Mouse (Mus musculus) limb, embryonic 12.5 days (tissue): ENCODE measurements around the gene Tmem247. TPM values are rescaled to one million over a fixed set of nuclear protein-coding genes. Genes with fewer than 3 reads are reported as not detected.

Experiments used
- ATAC-seq: fragments of 200-750 bp; cut with Nextera tagmentation; 2 replicates; pipeline ENCODE4 v1.8.0; 2017; ENCODE audit warnings: low read depth, moderate TSS enrichment; ENCODE audit not compliant: insufficient number of reproducible peaks, insufficient read depth, low FRiP score, low TSS enrichment
- H3K27ac ChIP-seq: fragments of 300-500 bp; sonication (generic); 2 replicates; pipeline ENCODE4 v1.5.1; 2016; ENCODE audit warnings: mild to moderate bottlenecking, moderate library complexity
- H3K27me3 ChIP-seq: fragments of 300-500 bp; sonication (generic); 2 replicates; pipeline ENCODE4 v1.6.1; 2016; ENCODE audit warnings: mild to moderate bottlenecking, moderate library complexity
- H3K36me3 ChIP-seq: fragments of 300-500 bp; sonication (generic); 2 replicates; pipeline ENCODE4 v1.6.1; 2016; ENCODE audit warnings: mild to moderate bottlenecking, moderate library complexity
- H3K4me1 ChIP-seq: fragments of 300-500 bp; sonication (generic); replicated peaks from 2 replicates; pipeline ENCODE4 v1.6.1; 2016
- H3K4me2 ChIP-seq: fragments of 300-500 bp; sonication (generic); 2 replicates; pipeline ENCODE4 v1.6.1; 2016; ENCODE audit warnings: mild to moderate bottlenecking, moderate library complexity
- H3K4me3 ChIP-seq: fragments of 300-500 bp; sonication (generic); replicated peaks from 2 replicates; pipeline ENCODE4 v1.5.1; 2016; ENCODE audit warnings: mild to moderate bottlenecking
- H3K9ac ChIP-seq: fragments of 300-500 bp; sonication (generic); replicated peaks from 2 replicates; pipeline ENCODE4 v1.6.1; 2016; ENCODE audit warnings: mild to moderate bottlenecking, moderate library complexity
- H3K9me3 ChIP-seq: fragments of 300-500 bp; sonication (generic); 2 replicates; pipeline ENCODE4 v1.6.1; 2016; ENCODE audit warnings: mild to moderate bottlenecking, moderate library complexity
- WGBS: fragments of 180-500 bp; shearing (Covaris S2); methylation state at CpG from one replicate; pipeline ENCODE4 v1.1.7; 2016; 5-methylcytosine and 5-hydroxymethylcytosine counted together
- polyA plus RNA-seq: library from polyadenylated mRNA; unstranded; fragments of >200 nt; fragmentation: Nextera tagmentation; extraction: Ambion mirVana; gene quantifications from 2 replicates; pipeline ENCODE4 v1.2.1, GENCODE M21; 2016

Tmem247 gene
- polyA plus RNA-seq, 1 experiment from 2014 or later = not detected

- Histone ChIP-seq H3K27ac (no peak overlapping the region), H3K4me1 (peaks cover 14% of the 10 kb centered on the region), H3K4me2 (no peak overlapping the region), H3K36me3 (no peaks in the 10 kb centered on the region), H3K27me3 (peaks cover 11% of the 10 kb centered on the region), H3K9me3 (no peaks in the 10 kb centered on the region), H3K9ac (no peak overlapping the region), H3K4me3 (no peak overlapping the region)
- 86% methylated on average over 14 of the region's 14 CpGs for WGBS
- no peak for ATAC-seq
Observed at GRCm38 (mm10) chr17:86902399-86903067, 14.6 kb upstream of the Tmem247 start.

GRCm38 (mm10) chr17:86903596-86903995 lies 13.6 kb upstream of the Tmem247 start:
- H3K4me3 ChIP-seq = no peak overlapping the region
- no peaks in the 10 kb centered on the region for H3K36me3 ChIP-seq
- no peak for ATAC-seq
- 30% methylated on average over 7 of the region's 7 CpGs for WGBS
- peaks cover 15% of the 10 kb centered on the region for H3K27me3 ChIP-seq
- H3K4me1 ChIP-seq = peaks cover 14% of the 10 kb centered on the region
- no peak overlapping the region for H3K4me2 ChIP-seq
- no peak overlapping the region for H3K9ac ChIP-seq
- H3K27ac ChIP-seq = no peak overlapping the region
- no peaks in the 10 kb centered on the region for H3K9me3 ChIP-seq

GRCm38 (mm10) chr17:86904206-86904605 lies 12.9 kb upstream of the Tmem247 start:
- Histone ChIP-seq H3K4me2 (no peak overlapping the region), H3K4me1 (peaks cover 14% of the 10 kb centered on the region), H3K36me3 (no peaks in the 10 kb centered on the region), H3K9ac (no peak overlapping the region), H3K27ac (no peak overlapping the region), H3K4me3 (no peak overlapping the region), H3K27me3 (peaks cover 15% of the 10 kb centered on the region), H3K9me3 (no peaks in the 10 kb centered on the region)
- ATAC-seq = no peak
- WGBS = 81% methylated on average over 3 of the region's 3 CpGs

GRCm38 (mm10) chr17:86905297-86906135 lies 11.6 kb upstream of the Tmem247 start:
- WGBS = 27% methylated on average over 19 of the region's 19 CpGs
- Histone ChIP-seq H3K4me2 (peak overlapping the region; percentile 44), H3K4me1 (peaks cover 14% of the 10 kb centered on the region), H3K36me3 (no peaks in the 10 kb centered on the region), H3K9ac (no peak overlapping the region), H3K27me3 (peaks cover 15% of the 10 kb centered on the region), H3K27ac (peak overlapping the region; percentile 66), H3K4me3 (no peak overlapping the region), H3K9me3 (no peaks in the 10 kb centered on the region)
- ATAC-seq = no peak

- H3K4me1 ChIP-seq = peaks cover 14% of the 10 kb centered on the region
- H3K36me3 ChIP-seq = no peaks in the 10 kb centered on the region
- no peak overlapping the region for H3K4me3 ChIP-seq
- no peak for ATAC-seq
- H3K9ac ChIP-seq = no peak overlapping the region
- 5% methylated on average over 9 of the region's 9 CpGs for WGBS
- H3K9me3 ChIP-seq = no peaks in the 10 kb centered on the region
- H3K27me3 ChIP-seq = peaks cover 15% of the 10 kb centered on the region
- H3K4me2 ChIP-seq = peak overlapping the region; percentile 44
- H3K27ac ChIP-seq = peak overlapping the region; percentile 66
Observed at GRCm38 (mm10) chr17:86906136-86906461, 11.0 kb upstream of the Tmem247 start.

GRCm38 (mm10) chr17:86906601-86907000 lies 10.5 kb upstream of the Tmem247 start:
- Histone ChIP-seq H3K36me3 (no peaks in the 10 kb centered on the region), H3K9ac (no peak overlapping the region), H3K4me1 (peaks cover 14% of the 10 kb centered on the region), H3K9me3 (no peaks in the 10 kb centered on the region), H3K27me3 (peaks cover 15% of the 10 kb centered on the region), H3K4me2 (no peak overlapping the region), H3K27ac (no peak overlapping the region), H3K4me3 (no peak overlapping the region)
- WGBS = 38% methylated on average over 6 of the region's 6 CpGs
- ATAC-seq = no peak

- Histone ChIP-seq H3K36me3 (no peaks in the 10 kb centered on the region), H3K4me2 (no peak overlapping the region), H3K27ac (no peak overlapping the region), H3K27me3 (peaks cover 15% of the 10 kb centered on the region), H3K9me3 (no peaks in the 10 kb centered on the region), H3K4me1 (peaks cover 14% of the 10 kb centered on the region), H3K4me3 (no peak overlapping the region), H3K9ac (no peak overlapping the region)
- WGBS = 89% methylated on average over 3 of the region's 3 CpGs
- ATAC-seq = no peak
Observed at GRCm38 (mm10) chr17:86907092-86907491, 10.1 kb upstream of the Tmem247 start.

GRCm38 (mm10) chr17:86908316-86908715 lies 8.8 kb upstream of the Tmem247 start:
- peaks cover 14% of the 10 kb centered on the region for H3K4me1 ChIP-seq
- H3K9me3 ChIP-seq = no peaks in the 10 kb centered on the region
- ATAC-seq = no peak
- no peak overlapping the region for H3K4me2 ChIP-seq
- H3K27me3 ChIP-seq = peaks cover 15% of the 10 kb centered on the region
- H3K9ac ChIP-seq = no peak overlapping the region
- H3K4me3 ChIP-seq = no peak overlapping the region
- 70% methylated on average over 8 of the region's 8 CpGs for WGBS
- H3K36me3 ChIP-seq = no peaks in the 10 kb centered on the region
- H3K27ac ChIP-seq = no peak overlapping the region

- H3K27ac ChIP-seq = no peak overlapping the region
- peaks cover 11% of the 10 kb centered on the region for H3K4me1 ChIP-seq
- WGBS = 75% methylated on average over 14 of the region's 14 CpGs
- H3K4me2 ChIP-seq = no peak overlapping the region
- H3K36me3 ChIP-seq = no peaks in the 10 kb centered on the region
- no peak overlapping the region for H3K9ac ChIP-seq
- peaks cover 12% of the 10 kb centered on the region for H3K27me3 ChIP-seq
- ATAC-seq = no peak
- H3K9me3 ChIP-seq = no peaks in the 10 kb centered on the region
- H3K4me3 ChIP-seq = no peak overlapping the region
Observed at GRCm38 (mm10) chr17:86909733-86910495, 7.2 kb upstream of the Tmem247 start.

GRCm38 (mm10) chr17:86911261-86911660 lies 5.9 kb upstream of the Tmem247 start:
- no peaks in the 10 kb centered on the region for H3K36me3 ChIP-seq
- no peak for ATAC-seq
- H3K9ac ChIP-seq = no peak overlapping the region
- no peak overlapping the region for H3K27ac ChIP-seq
- no peak overlapping the region for H3K4me3 ChIP-seq
- H3K4me1 ChIP-seq = no peaks in the 10 kb centered on the region
- no peak overlapping the region for H3K4me2 ChIP-seq
- H3K9me3 ChIP-seq = 0 out of 2 replicates have a peak, but pooled peaks cover 6% of the 10 kb centered on the region
- H3K27me3 ChIP-seq = peaks cover 11% of the 10 kb centered on the region
- 73% methylated on average over 5 of the region's 5 CpGs for WGBS

GRCm38 (mm10) chr17:86913003-86913607 lies 4.0 kb upstream of the Tmem247 start:
- Histone ChIP-seq H3K27me3 (no peaks in the 10 kb centered on the region; the same call in 1 of the 2 replicates), H3K4me1 (no peaks in the 10 kb centered on the region), H3K4me3 (no peak overlapping the region), H3K9ac (no peak overlapping the region), H3K9me3 (0 out of 2 replicates have a peak, but pooled peaks cover 6% of the 10 kb centered on the region), H3K4me2 (no peak overlapping the region), H3K36me3 (no peaks in the 10 kb centered on the region), H3K27ac (no peak overlapping the region)
- WGBS = 81% methylated on average over 7 of the region's 7 CpGs
- no peak for ATAC-seq
